20 mouse cellular contexts compared by ENCODE assay signal in genomic region chr12:17601245-17602023, GRCm38 (mm10). TPM values are rescaled to one million over a fixed set of nuclear protein-coding genes. Genes with fewer than 3 reads are reported as not detected.
A peak's percentile ranks its signal among the peaks of the same experiment; 100 is the strongest.
DNase-seq lines count a peak whose midpoint lies in the region; ATAC-seq and TF ChIP-seq lines count a peak whose summit lies in the region.
"Had no signal": no experiment of that assay in that cellular context is flagged by ENCODE, and none has a peak within 500 bp of the region (broad histone marks: within the 10 kb centered on the region; RNA-seq: fewer than 3 reads in every experiment).

No protein-coding gene starts in this region.

- 0 out of 2 replicates have a peak, but pooled peaks cover 3% of the 10 kb centered on the region for H3K27me3 ChIP-seq in heart, embryonic 12.5 days (replicated peaks)
- no peaks in the 10 kb centered on the region; the same call in 1 of the 2 replicates for H3K27me3 ChIP-seq in liver, embryonic 12.5 days (replicated peaks)
- H3K27me3 ChIP-seq: forebrain, embryonic 15.5 days; heart, embryonic 13.5 days; hindbrain, embryonic 13.5 days; midbrain, embryonic 12.5 days had no signal

- 0 out of 2 replicates have a peak, but pooled peaks have one; percentile 48 for ATAC-seq in heart, embryonic 12.5 days (ENCODE audit: insufficient number of reproducible peaks, low FRiP score)
- ATAC-seq in liver, embryonic 12.5 days = peak; percentile 95
- ATAC-seq: forebrain, embryonic 15.5 days had no signal

- no peak overlapping the region for H3K4me3 ChIP-seq in heart, embryonic 12.5 days
- no peak overlapping the region for H3K4me3 ChIP-seq in liver, embryonic 12.5 days
- no peak overlapping the region for H3K4me3 ChIP-seq in gastrocnemius, adult 2 months
- H3K4me3 ChIP-seq: forebrain, embryonic 15.5 days; heart, embryonic 13.5 days; hindbrain, embryonic 13.5 days; midbrain, embryonic 12.5 days had no signal

- intact Hi-C loops in gastrocnemius, adult 2 months (cut with DNase I) = no loop called here

- TF ChIP-seq CTCF in gastrocnemius, adult 2 months (IDR thresholded peaks at IDR 0.05) = no peak

- no peaks in the 10 kb centered on the region for H3K36me3 ChIP-seq in heart, embryonic 12.5 days
- H3K36me3 ChIP-seq in liver, embryonic 12.5 days = no peaks in the 10 kb centered on the region
- H3K36me3 ChIP-seq: forebrain, embryonic 15.5 days; heart, embryonic 13.5 days; hindbrain, embryonic 13.5 days; midbrain, embryonic 12.5 days had no signal

- no peak for DNase-seq in heart, adult 11 months
- peak; percentile 82 for DNase-seq in c-Kit-positive CD71-positive TER-119-positive erythroid progenitor cells, embryonic 14.5 days (ENCODE audit: low spot score)
- peak; percentile 24 for DNase-seq in yolk sac, embryonic 10.5 days (ENCODE audit: low spot score)
- DNase-seq in gastrocnemius, adult 2 months = no peak
- DNase-seq in embryo, embryonic 11 days = no peak
- DNase-seq in layer of hippocampus, postnatal 10 days (ENCODE audit: low spot score in 2 of 2) = no peak
- DNase-seq: adrenal gland, postnatal 10 days; cerebellum, adult 8-10 months; kidney, adult 8-10 months; kidney, postnatal 14 days; lung, embryonic 14.5 days; lung, postnatal 36 days; right cerebral cortex, postnatal 4 days; thymus, postnatal 25 days had no signal

- H3K27ac ChIP-seq in heart, embryonic 12.5 days (ENCODE audit: poor library complexity, severe bottlenecking) = no peak overlapping the region
- H3K27ac ChIP-seq in liver, embryonic 12.5 days = peak overlapping the region; percentile 58
- no peak overlapping the region for H3K27ac ChIP-seq in gastrocnemius, adult 2 months
- H3K27ac ChIP-seq: forebrain, embryonic 15.5 days; heart, embryonic 13.5 days; hindbrain, embryonic 13.5 days; midbrain, embryonic 12.5 days had no signal

- no peak overlapping the region for H3K9ac ChIP-seq in heart, embryonic 12.5 days
- H3K9ac ChIP-seq in liver, embryonic 12.5 days = peak overlapping the region; percentile 18; the same call in 1 of the 2 replicates
- H3K9ac ChIP-seq: forebrain, embryonic 15.5 days; heart, embryonic 13.5 days; hindbrain, embryonic 13.5 days; lung, embryonic 14.5 days; midbrain, embryonic 12.5 days had no signal

- WGBS in heart, embryonic 12.5 days = 68% methylated on average over 1 of the region's 1 CpGs
- 47% methylated on average over 1 of the region's 1 CpGs for WGBS in liver, embryonic 12.5 days (ENCODE audit: insufficient replicate concordance)

- peaks cover 6% of the 10 kb centered on the region for H3K9me3 ChIP-seq in heart, embryonic 12.5 days (replicated peaks)
- no peaks in the 10 kb centered on the region for H3K9me3 ChIP-seq in liver, embryonic 12.5 days (replicated peaks)
- H3K9me3 ChIP-seq: forebrain, embryonic 15.5 days; midbrain, embryonic 12.5 days had no signal

- no peaks in the 10 kb centered on the region for H3K4me1 ChIP-seq in heart, embryonic 12.5 days (replicated peaks)
- peaks cover 22% of the 10 kb centered on the region for H3K4me1 ChIP-seq in liver, embryonic 12.5 days
- H3K4me1 ChIP-seq: forebrain, embryonic 15.5 days; heart, embryonic 13.5 days; hindbrain, embryonic 13.5 days; midbrain, embryonic 12.5 days had no signal

- H3K4me2 ChIP-seq in heart, embryonic 12.5 days = no peak overlapping the region
- H3K4me2 ChIP-seq in liver, embryonic 12.5 days = peak overlapping the region; percentile 45
- H3K4me2 ChIP-seq: forebrain, embryonic 15.5 days; heart, embryonic 13.5 days; hindbrain, embryonic 13.5 days; lung, embryonic 14.5 days; midbrain, embryonic 12.5 days had no signal

RNA-seq across cellular contexts. Expression of gene Odc1, which starts 56.8 kb away (rescaled TPM):
- polyA plus RNA-seq in heart, embryonic 12.5 days (2016; fragmentation: Nextera tagmentation; extraction: Ambion mirVana) = 161 and 167 TPM in 2 replicates
- 587 and 597 TPM in 2 replicates for polyA plus RNA-seq in liver, embryonic 12.5 days (2016; fragmentation: Nextera tagmentation; extraction: Ambion mirVana)
- 100 to 1,000 TPM in 1 of 2 experiments, 10 to 100 TPM in 1; 50.3 to 379 TPM for total RNA-seq in gastrocnemius, adult 2 months (2021)
- total RNA-seq in layer of hippocampus, postnatal 10 days (2021) = 10 to 100 TPM; 92.5 to 94.8 TPM

Comparison
In these comparisons a context has a peak if more than half of its experiments do, and no peak if none do; other contexts are left out.
1. DNase-seq: peak in c-Kit-positive CD71-positive TER-119-positive erythroid progenitor cells, embryonic 14.5 days (single experiment) and yolk sac, embryonic 10.5 days (single experiment); none in heart, adult 11 months (single experiment), gastrocnemius, adult 2 months (single experiment), embryo, embryonic 11 days (single experiment) and layer of hippocampus, postnatal 10 days (0 of 2).